Mouse (Mus musculus) small intestine, adult 2 months (tissue): ENCODE data around the gene Itgad. TPM values are rescaled to one million over a fixed set of nuclear protein-coding genes. Genes with fewer than 3 reads are reported as not detected.
A peak's percentile ranks its signal among the peaks of the same experiment; 100 is the strongest.

Experiments used
- H3K27ac ChIP-seq: fragments of 200-500 bp; 2 replicates; pipeline ENCODE4 v1.5.1; 2012; ENCODE audit warnings: low read depth, low read length, control low read depth, inconsistent platforms; ENCODE audit not compliant: insufficient read depth
- H3K27me3 ChIP-seq: fragments of 200-500 bp; 2 replicates; pipeline ENCODE4 v1.6.1; 2012; ENCODE audit warnings: mild to moderate bottlenecking, moderate library complexity, low read length, inconsistent platforms; ENCODE audit not compliant: control insufficient read depth, insufficient read depth
- H3K36me3 ChIP-seq: fragments of 200-500 bp; 2 replicates; pipeline ENCODE4 v1.6.1; 2012; ENCODE audit warnings: mild to moderate bottlenecking, low read length, control low read depth, inconsistent platforms; ENCODE audit not compliant: control insufficient read depth, insufficient read depth
- H3K4me1 ChIP-seq: fragments of 200-500 bp; 2 replicates; pipeline ENCODE4 v1.6.1; 2012; ENCODE audit warnings: low read length, inconsistent platforms, mixed read lengths; ENCODE audit not compliant: control insufficient read depth, insufficient read depth, insufficient read length
- H3K4me3 ChIP-seq: fragments of 200-500 bp; 2 replicates; pipeline ENCODE4 v1.5.1; 2012; ENCODE audit warnings: low read depth, mild to moderate bottlenecking, control low read depth, inconsistent platforms, low read length, moderate library complexity
- CTCF ChIP-seq: fragments of 200-500 bp; IDR thresholded peaks from 2 replicates; pipeline ENCODE4 v1.5.1; 2012; ENCODE audit warnings: low read depth, mild to moderate bottlenecking, control low read depth, inconsistent platforms, low read length, moderate library complexity, mixed read lengths; ENCODE audit not compliant: insufficient replicate concordance, insufficient read length; ENCODE audit errors: extremely low read depth
- POLR2A ChIP-seq: fragments of 200-500 bp; IDR thresholded peaks from 2 replicates; pipeline ENCODE4 v1.6.1; 2012; ENCODE audit warnings: low read depth, mild to moderate bottlenecking, control low read depth, inconsistent platforms, low read length, moderate library complexity
- WGBS: fragments of 180-500 bp; shearing (Covaris S2); methylation state at CpG from one replicate; pipeline ENCODE4 v1.1.7; 2018; 5-methylcytosine and 5-hydroxymethylcytosine counted together
- polyA plus RNA-seq: library from polyadenylated mRNA; depleted of rRNA; stranded (reverse); fragments of >200 nt; gene quantifications from 2 replicates; pipeline ENCODE4 v1.2.3, GENCODE M21; 2012

Gene Itgad
- polyA plus RNA-seq, 1 experiment, result 1.4 TPM

DNA sequence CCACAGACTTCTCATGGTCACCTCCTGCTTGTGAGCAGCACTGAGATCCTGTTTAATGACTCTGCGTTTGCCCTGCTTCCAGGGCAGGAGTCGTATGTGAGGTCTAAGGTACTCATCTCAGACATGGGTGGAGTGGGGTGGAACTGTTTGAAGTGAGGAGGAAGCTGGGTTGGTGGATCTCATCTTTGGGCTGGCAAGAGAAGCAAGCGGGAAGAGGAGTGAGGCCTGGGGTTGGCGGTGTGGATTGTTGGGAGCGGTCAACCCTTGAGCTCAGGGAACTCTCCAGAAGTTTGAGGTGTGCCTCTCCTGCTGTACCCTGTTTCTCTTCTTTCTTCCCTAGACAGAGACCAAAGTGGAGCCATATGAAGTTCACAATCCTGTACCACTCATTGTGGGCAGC, 37.8 kb upstream of the Itgad start:
- H3K4me3 ChIP-seq, result no peak overlapping the region
- no peak overlapping the region for H3K27ac ChIP-seq
- no peaks in the 10 kb centered on the region for H3K4me1 ChIP-seq
- H3K36me3 ChIP-seq, result peaks cover 3% of the 10 kb centered on the region; the same call in 1 of the 2 replicates
- TF ChIP-seq CTCF (no peak), POLR2A (no peak)
- WGBS, result 87% methylated on average over 5 of the region's 5 CpGs
- no peaks in the 10 kb centered on the region for H3K27me3 ChIP-seq

DNA sequence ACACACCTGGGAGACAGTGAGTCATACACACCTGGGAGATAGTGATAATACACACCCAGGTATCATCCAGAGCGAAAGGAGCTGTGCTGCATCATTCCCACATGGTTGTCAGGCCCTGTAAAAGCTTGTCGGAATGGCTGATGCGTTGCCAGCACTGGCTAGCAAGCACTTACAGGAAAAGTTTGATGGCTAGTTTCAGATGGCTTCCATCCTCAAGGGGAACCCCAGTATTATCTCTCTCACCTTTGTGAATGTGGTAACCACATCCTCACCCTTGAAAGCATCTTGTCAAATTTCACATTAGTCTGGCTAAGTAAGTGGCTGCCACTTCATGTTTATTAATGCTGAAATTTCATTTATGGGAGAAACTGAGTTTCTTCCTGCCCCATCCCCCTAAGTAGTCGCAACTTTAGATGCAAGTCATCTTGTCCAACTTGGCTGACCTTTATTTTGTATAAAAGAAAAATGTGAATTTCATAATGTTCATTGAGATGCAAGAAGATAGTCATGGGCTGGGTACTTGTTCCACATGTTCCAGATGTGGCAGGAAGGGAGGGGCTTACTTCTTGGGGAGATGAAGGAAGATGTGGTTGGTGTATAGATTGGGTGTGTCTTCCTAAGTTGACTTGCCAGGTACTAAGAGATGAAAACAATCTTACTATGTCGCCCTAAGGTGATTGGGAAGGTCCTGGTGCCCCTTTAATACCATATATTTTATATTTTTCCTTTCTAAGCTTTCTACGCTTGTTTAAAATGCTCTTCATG, 34.3 kb upstream of the Itgad start:
- no peaks in the 10 kb centered on the region for H3K36me3 ChIP-seq
- no peak for TF ChIP-seq CTCF
- TF ChIP-seq POLR2A, result no peak
- H3K4me3 ChIP-seq, result no peak overlapping the region
- 85% methylated on average over 6 of the region's 6 CpGs for WGBS
- H3K4me1 ChIP-seq, result no peaks in the 10 kb centered on the region
- no peaks in the 10 kb centered on the region for H3K27me3 ChIP-seq
- no peak overlapping the region for H3K27ac ChIP-seq

DNA sequence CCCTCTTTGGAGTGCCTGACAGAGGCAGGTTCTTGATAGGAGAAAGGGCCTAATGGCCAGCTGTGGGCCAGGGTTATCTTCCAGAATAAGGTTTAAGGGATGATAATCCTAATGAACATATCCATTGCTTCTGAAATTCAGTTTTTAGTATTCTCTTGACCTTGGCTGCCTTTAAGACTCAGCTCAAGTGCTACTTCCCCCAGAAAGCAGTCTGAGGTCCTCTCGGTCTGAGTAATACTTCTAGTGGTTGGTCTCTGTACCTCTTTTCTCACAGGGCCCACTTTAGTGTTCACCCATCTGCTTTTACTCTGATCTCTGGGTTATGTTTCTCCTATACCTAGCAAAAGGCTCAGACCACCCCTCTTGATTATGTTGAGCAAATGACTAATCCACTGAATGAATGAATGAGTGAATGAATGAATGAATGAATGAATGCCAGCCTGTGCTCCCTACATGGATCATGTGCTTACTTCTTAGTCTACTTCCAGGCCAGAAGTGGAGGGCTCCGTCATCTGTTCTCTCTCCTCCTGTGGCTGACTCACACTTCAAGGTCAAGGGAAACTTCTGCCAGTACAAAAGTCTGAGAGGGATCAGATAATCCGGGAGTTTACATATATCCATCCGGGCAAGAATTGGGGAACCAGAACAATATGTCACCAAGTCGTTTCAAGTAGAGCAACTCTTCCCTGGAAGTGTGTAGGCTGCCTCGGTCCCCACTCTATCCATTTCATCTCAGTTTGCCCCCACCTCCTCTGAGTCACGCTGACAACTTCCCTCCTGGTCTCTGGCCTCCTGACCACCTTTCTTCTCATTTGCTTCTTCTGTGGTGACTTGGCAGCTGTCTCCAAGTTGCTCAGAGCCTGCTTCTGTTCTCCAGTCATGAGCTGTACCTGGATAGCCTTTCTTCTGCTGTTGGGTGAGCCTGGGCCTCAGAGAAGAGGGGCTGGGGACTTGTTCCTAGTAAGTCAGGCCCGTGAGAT, 25.1 kb upstream of the Itgad start, which contains the start of gene Itgax:
TSS of gene Itgax (plus strand) at position 807 of the 980 bp plus-strand sequence.
- no peaks in the 10 kb centered on the region for H3K27me3 ChIP-seq
- H3K4me3 ChIP-seq, result peak within 1 kb of the TSS; percentile 33
- H3K27ac ChIP-seq, result peak within 1 kb of the TSS; percentile 44
- no peaks in the 10 kb centered on the region; the same call in 1 of the 2 replicates for H3K4me1 ChIP-seq
- 61% methylated on average over 8 of the region's 8 CpGs for WGBS
- H3K36me3 ChIP-seq, result no peaks in the 10 kb centered on the region
- TF ChIP-seq CTCF (no peak), POLR2A (0 out of 2 replicates have a peak, but pooled peaks have one; percentile 22)

DNA sequence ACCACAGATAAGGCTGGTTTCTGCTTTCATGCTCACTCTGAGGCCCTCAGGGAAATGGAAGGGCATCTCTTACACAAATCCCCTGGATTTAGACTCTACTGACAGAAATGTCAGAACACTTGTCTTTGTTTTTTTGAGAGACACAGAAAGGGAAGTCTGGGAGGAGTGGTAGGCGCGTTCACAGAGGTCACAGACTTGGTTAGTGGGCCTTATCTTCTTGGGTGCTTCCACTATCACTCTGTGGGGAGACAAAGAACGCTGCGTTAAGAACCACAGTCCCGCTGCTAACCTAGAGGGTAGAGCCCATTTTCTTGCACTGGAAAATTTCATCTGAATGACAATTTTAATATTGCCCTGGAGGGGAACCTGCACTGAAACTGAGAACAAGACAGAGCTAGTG, 22.0 kb upstream of the Itgad start:
- H3K4me3 ChIP-seq, result no peak overlapping the region
- TF ChIP-seq POLR2A, result no peak
- TF ChIP-seq CTCF, result no peak
- no peaks in the 10 kb centered on the region for H3K36me3 ChIP-seq
- peak overlapping the region; percentile 63; the same call in 1 of the 2 replicates for H3K27ac ChIP-seq
- 71% methylated on average over 5 of the region's 5 CpGs for WGBS
- no peaks in the 10 kb centered on the region for H3K27me3 ChIP-seq
- H3K4me1 ChIP-seq, result no peaks in the 10 kb centered on the region; the same call in 1 of the 2 replicates

DNA sequence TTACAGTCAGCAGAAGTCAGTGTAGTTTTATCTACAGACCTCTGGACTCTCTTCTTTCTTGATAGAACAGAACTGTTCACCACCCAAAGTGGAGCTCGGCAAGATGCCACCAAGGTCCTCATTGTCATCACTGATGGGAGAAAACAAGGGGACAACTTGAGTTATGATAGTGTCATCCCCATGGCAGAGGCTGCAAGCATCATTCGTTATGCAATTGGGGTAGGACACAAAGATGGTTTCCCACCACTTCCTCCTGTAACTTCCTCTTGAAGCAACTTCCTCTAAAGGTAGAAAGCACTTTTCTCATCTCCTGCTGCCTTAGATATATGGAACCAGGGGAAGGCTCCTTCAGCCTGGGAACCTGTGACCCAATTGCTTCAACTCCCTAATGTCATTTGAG, 20.6 kb upstream of the Itgad start:
- no peak overlapping the region for H3K4me3 ChIP-seq
- 76% methylated on average over 2 of the region's 2 CpGs for WGBS
- no peaks in the 10 kb centered on the region for H3K27me3 ChIP-seq
- no peaks in the 10 kb centered on the region for H3K36me3 ChIP-seq
- no peaks in the 10 kb centered on the region; the same call in 1 of the 2 replicates for H3K4me1 ChIP-seq
- peak overlapping the region; percentile 63 for H3K27ac ChIP-seq
- TF ChIP-seq POLR2A (no peak), CTCF (no peak)

DNA sequence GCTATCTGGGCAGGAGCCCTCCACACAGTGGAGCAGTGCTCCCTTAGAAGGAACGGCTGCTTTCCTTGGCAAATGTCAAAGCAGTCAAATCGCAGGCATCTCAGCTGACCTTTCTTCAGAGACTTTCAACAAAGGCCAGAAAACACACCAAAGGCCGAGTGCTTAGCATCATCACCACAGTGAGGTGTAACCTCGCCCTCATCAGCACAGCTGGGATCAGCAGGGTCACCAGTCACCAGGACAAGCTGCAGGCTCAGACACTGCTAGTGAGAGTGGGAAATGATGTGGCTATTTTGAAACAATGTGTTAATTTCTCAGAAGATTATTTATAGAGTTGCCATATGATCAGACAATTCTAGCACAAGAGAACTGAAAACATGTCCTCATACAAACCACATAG, 17.2 kb upstream of the Itgad start:
- 60% methylated on average over 4 of the region's 4 CpGs for WGBS
- Histone ChIP-seq H3K36me3 (no peaks in the 10 kb centered on the region), H3K27ac (no peak overlapping the region), H3K4me1 (no peaks in the 10 kb centered on the region; the same call in 1 of the 2 replicates), H3K4me3 (no peak overlapping the region), H3K27me3 (no peaks in the 10 kb centered on the region)
- TF ChIP-seq CTCF, result no peak
- no peak for TF ChIP-seq POLR2A

DNA sequence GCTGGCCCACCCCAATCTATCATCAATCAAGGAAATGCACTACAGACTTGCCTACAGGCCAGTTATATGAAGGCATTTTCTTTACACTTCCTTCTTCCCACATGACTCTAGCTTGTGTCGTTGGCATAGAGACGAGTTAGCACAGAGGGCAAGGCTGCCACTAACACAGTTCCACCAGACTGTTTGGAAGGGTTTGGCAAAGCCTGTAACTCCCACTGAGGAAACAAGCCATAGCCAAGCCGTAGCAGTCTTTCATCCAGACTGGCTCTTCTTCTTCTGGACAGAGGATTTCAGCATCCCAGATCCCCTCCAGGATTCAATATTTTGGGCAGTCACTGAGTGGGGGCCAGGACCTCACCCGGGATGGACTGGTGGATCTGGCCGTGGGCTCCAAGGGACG, 14.6 kb upstream of the Itgad start:
- H3K4me3 ChIP-seq, result no peak overlapping the region
- WGBS, result 84% methylated on average over 6 of the region's 6 CpGs
- H3K27ac ChIP-seq, result no peak overlapping the region
- TF ChIP-seq POLR2A, result no peak
- H3K4me1 ChIP-seq, result no peaks in the 10 kb centered on the region
- H3K36me3 ChIP-seq, result no peaks in the 10 kb centered on the region
- H3K27me3 ChIP-seq, result no peaks in the 10 kb centered on the region
